Mouse (Mus musculus): ENCODE measurements around the gene Gnat2. TPM values are rescaled to one million over a fixed set of nuclear protein-coding genes. Genes with fewer than 3 reads are reported as not detected.

Gnat2 gene
- polyA plus RNA-seq, 1 experiment from 2014 or later, result 1.3 TPM

- Histone ChIP-seq H3K9me3 (replicated peaks; ENCODE audit: control insufficient read depth, low read length) (no peaks in the 10 kb centered on the region), H3K27me3 (ENCODE audit: control insufficient read depth, insufficient read depth, low read length) (no peaks in the 10 kb centered on the region), H3K4me1 (ENCODE audit: control insufficient read depth, insufficient read depth, low read length) (peaks cover 17% of the 10 kb centered on the region), H3K9ac (ENCODE audit: low read length) (no peak overlapping the region), H3K4me3 (replicated peaks; ENCODE audit: low read length) (no peak overlapping the region), H3K36me3 (ENCODE audit: control insufficient read depth, insufficient read depth, low read length) (0 out of 2 replicates have a peak, but pooled peaks cover 3% of the 10 kb centered on the region), H3K27ac (ENCODE audit: low read length) (no peak overlapping the region), H3K4me2 (ENCODE audit: low read depth, low read length) (no peak overlapping the region)
- no peak for ATAC-seq (ENCODE audit: insufficient read depth, low FRiP score)
- WGBS, result 82% methylated on average over 11 of the region's 11 CpGs
Measured at GRCm38 (mm10) chr3:108134701-108135100, 42.1 kb downstream of the Gnat2 start.

GRCm38 (mm10) chr3:108139113-108139512 is 46.5 kb downstream of the Gnat2 start:
- Histone ChIP-seq H3K4me1 (ENCODE audit: control insufficient read depth, insufficient read depth, low read length) (no peaks in the 10 kb centered on the region), H3K27me3 (ENCODE audit: control insufficient read depth, insufficient read depth, low read length) (no peaks in the 10 kb centered on the region), H3K4me3 (replicated peaks; ENCODE audit: low read length) (no peak overlapping the region), H3K4me2 (ENCODE audit: low read depth, low read length) (no peak overlapping the region), H3K27ac (ENCODE audit: low read length) (no peak overlapping the region), H3K36me3 (ENCODE audit: control insufficient read depth, insufficient read depth, low read length) (0 out of 2 replicates have a peak, but pooled peaks cover 3% of the 10 kb centered on the region), H3K9me3 (replicated peaks; ENCODE audit: control insufficient read depth, low read length) (no peaks in the 10 kb centered on the region), H3K9ac (ENCODE audit: low read length) (no peak overlapping the region)
- 63% methylated on average over 1 of the region's 1 CpGs for WGBS
- ATAC-seq (ENCODE audit: insufficient read depth, low FRiP score), result no peak

GRCm38 (mm10) chr3:108140786-108141185 is 48.2 kb downstream of the Gnat2 start:
- no peak overlapping the region for H3K4me3 ChIP-seq (replicated peaks; ENCODE audit: low read length)
- WGBS, result 79% methylated on average over 4 of the region's 4 CpGs

DNA sequence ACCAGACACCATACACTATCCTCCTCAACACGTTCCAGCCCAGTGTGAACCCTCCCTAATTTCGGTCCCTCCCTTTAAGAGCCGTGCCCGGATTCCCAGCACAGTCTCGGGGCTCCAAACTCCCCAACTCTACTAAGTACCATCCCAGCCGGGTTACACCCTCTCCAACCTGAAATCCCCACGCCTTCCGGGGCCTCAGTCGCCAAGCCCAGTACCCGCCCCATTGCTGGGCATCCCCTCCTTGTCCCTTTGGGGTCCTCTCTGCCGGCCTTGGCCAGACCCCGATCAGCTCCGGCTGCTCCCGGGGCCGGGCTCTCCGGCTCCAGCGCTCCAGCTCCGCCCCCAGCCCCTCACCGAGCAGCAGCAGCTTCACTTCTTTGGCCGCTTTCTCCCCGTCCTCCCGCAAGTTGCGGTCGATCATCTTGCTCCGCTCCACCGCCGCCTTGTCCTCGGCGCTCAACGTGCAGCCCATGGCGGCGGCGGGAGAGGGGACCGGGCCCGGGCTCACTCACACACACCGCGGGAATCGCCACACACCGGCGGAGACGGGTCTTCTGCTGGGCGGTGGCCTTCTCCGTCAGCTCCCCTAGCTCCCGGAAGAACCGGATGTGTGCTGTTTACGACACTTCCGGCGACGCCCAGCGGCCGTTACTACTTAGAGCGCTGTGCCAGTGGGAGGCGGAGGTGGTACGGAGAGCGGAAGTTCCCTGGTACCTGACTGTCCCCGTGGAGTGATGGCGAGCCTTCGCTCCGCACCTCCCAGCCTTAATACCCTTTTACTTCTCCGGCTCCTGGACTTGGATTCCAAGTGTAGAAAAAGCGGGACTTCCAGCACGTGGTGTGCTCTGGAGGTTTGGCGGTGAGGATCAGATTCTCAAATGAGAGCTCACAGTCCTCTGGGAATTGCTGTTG is 53.2 kb downstream of the Gnat2 start, which contains the start of gene Gnai3:
Gnai3 (minus strand) TSS at position 613 of the 912 bp plus-strand sequence.
- H3K4me1 ChIP-seq (ENCODE audit: control insufficient read depth, insufficient read depth, low read length), result peaks cover 12% of the 10 kb centered on the region
- H3K9me3 ChIP-seq (replicated peaks; ENCODE audit: control insufficient read depth, low read length), result no peaks in the 10 kb centered on the region
- under 1% methylated on average over 62 of the region's 63 CpGs for WGBS
- peak within 1 kb of the TSS; percentile 99 for H3K4me3 ChIP-seq (replicated peaks; ENCODE audit: low read length)
- peak within 1 kb of the TSS; percentile 88 for H3K4me2 ChIP-seq (ENCODE audit: low read depth, low read length)
- H3K9ac ChIP-seq (ENCODE audit: low read length), result peak within 1 kb of the TSS; percentile 95
- peak within 1 kb of the TSS; percentile 97 for H3K27ac ChIP-seq (ENCODE audit: low read length)
- H3K36me3 ChIP-seq (ENCODE audit: control insufficient read depth, insufficient read depth, low read length), result no peaks in the 10 kb centered on the region
- ATAC-seq (ENCODE audit: insufficient read depth, low FRiP score), result peak; percentile 94
- H3K27me3 ChIP-seq (ENCODE audit: control insufficient read depth, insufficient read depth, low read length), result no peaks in the 10 kb centered on the region

More at GRCm38 (mm10) chr3:108140786-108141185, 48.2 kb downstream of the Gnat2 start:
- no peaks in the 10 kb centered on the region for H3K9me3 ChIP-seq (replicated peaks; ENCODE audit: control insufficient read depth, low read length)
- H3K9ac ChIP-seq (ENCODE audit: low read length), result no peak overlapping the region
- H3K4me1 ChIP-seq (ENCODE audit: control insufficient read depth, insufficient read depth, low read length), result peaks cover 8% of the 10 kb centered on the region
- no peaks in the 10 kb centered on the region for H3K27me3 ChIP-seq (ENCODE audit: control insufficient read depth, insufficient read depth, low read length)
- H3K27ac ChIP-seq (ENCODE audit: low read length), result no peak overlapping the region
- no peak overlapping the region for H3K4me2 ChIP-seq (ENCODE audit: low read depth, low read length)
- 0 out of 2 replicates have a peak, but pooled peaks cover 3% of the 10 kb centered on the region for H3K36me3 ChIP-seq (ENCODE audit: control insufficient read depth, insufficient read depth, low read length)
- ATAC-seq (ENCODE audit: insufficient read depth, low FRiP score), result no peak

DNA sequence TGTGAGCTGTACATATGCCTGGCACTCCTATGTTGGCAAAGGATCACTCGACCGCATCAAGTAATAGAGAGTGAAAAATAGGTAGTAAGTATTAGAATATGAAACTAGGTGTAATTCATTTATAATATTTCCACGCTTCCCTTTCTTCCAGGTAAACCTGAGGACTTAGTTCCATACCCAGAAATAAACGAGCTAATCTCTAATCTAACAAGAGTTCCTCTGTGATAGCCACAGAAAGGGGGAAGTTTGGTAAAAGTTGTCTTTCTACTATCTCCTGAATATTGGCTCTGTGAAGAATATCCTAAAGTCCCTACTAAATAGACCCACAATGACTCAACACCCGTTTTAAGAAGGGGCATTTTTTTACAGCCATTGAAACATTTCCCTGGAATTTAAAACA is 54.1 kb downstream of the Gnat2 start:
- peak overlapping the region; percentile 97 for H3K27ac ChIP-seq (ENCODE audit: low read length)

DNA sequence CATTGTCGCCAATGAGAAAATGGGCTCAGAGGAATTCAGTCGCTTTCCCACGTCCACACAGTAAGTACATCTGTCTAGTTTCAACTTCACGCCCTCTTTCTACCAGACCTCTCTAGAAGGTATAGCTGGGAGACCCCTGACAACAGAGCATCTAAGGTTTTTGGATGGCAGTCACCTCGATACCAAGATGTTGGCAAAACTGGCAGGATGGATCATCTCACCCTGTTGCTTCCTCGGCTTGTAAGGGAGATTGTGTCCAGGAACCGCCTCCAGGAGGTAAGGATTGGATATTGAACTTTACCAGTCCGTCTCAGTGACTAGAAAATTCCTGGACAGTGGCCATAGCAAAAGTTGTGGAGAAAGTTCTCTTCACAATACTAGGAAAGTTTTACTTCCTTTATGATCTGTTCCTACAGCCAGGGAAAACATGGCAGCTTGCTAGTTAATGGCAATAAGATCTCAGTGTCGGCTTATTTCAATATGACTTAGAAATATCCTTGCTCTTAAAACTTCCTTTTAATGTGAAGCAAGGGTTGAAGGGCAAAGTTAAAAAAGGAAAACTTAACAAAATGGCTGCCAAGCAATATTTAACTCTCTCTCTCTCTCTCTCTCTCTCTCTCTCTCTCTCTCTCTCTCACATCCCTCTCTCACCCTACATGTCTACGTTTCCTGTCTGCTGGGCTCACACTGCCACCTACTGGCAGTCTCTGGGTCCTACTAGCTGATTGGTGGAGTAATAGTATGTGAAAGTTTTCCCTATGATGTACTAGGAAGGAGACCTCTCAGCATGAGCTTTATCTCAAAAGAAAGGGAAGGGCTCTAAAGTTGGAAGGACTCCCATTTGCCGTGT is 55.0 kb downstream of the Gnat2 start:
- no peaks in the 10 kb centered on the region for H3K27me3 ChIP-seq (ENCODE audit: control insufficient read depth, insufficient read depth, low read length)
- H3K27ac ChIP-seq (ENCODE audit: low read length), result no peak overlapping the region
- peak; percentile 57 for ATAC-seq (ENCODE audit: insufficient read depth, low FRiP score)
- H3K4me3 ChIP-seq (replicated peaks; ENCODE audit: low read length), result no peak overlapping the region
- 65% methylated on average over 11 of the region's 11 CpGs for WGBS
- H3K9ac ChIP-seq (ENCODE audit: low read length), result no peak overlapping the region
- no peaks in the 10 kb centered on the region for H3K36me3 ChIP-seq (ENCODE audit: control insufficient read depth, insufficient read depth, low read length)
- H3K4me1 ChIP-seq (ENCODE audit: control insufficient read depth, insufficient read depth, low read length), result peaks cover 12% of the 10 kb centered on the region
- peak overlapping the region; percentile 20; the same call in 1 of the 2 replicates for H3K4me2 ChIP-seq (ENCODE audit: low read depth, low read length)
- no peaks in the 10 kb centered on the region for H3K9me3 ChIP-seq (replicated peaks; ENCODE audit: control insufficient read depth, low read length)

More for the DNA sequence above, 54.1 kb downstream of the Gnat2 start:
- Histone ChIP-seq H3K27me3 (ENCODE audit: control insufficient read depth, insufficient read depth, low read length) (no peaks in the 10 kb centered on the region), H3K4me2 (ENCODE audit: low read depth, low read length) (peak overlapping the region; percentile 86), H3K9me3 (replicated peaks; ENCODE audit: control insufficient read depth, low read length) (no peaks in the 10 kb centered on the region), H3K9ac (ENCODE audit: low read length) (peak overlapping the region; percentile 95), H3K36me3 (ENCODE audit: control insufficient read depth, insufficient read depth, low read length) (no peaks in the 10 kb centered on the region), H3K4me3 (replicated peaks; ENCODE audit: low read length) (peak overlapping the region; percentile 99), H3K4me1 (ENCODE audit: control insufficient read depth, insufficient read depth, low read length) (peaks cover 12% of the 10 kb centered on the region)
- no peak for ATAC-seq (ENCODE audit: insufficient read depth, low FRiP score)
- WGBS, result 51% methylated on average over 5 of the region's 5 CpGs

Other genes starting within 250 kb of the Gnat2 start
- gene Eps8l3, start 215.6 kb upstream of the Gnat2 start, polyA plus RNA-seq (2015; fragmentation: Nextera tagmentation; extraction: Ambion mirVana), result 33.0 and 35.9 TPM in 2 replicates
- 131 and 144 TPM in 2 replicates for gene Gstm5, start 197.0 kb upstream of the Gnat2 start, polyA plus RNA-seq (2015; fragmentation: Nextera tagmentation; extraction: Ambion mirVana)
- gene Gstm7, start 161.0 kb upstream of the Gnat2 start, polyA plus RNA-seq (2015; fragmentation: Nextera tagmentation; extraction: Ambion mirVana), result 24.7 and 24.8 TPM in 2 replicates
- 10.4 and 11.2 TPM in 2 replicates for gene Gstm6, start 149.0 kb upstream of the Gnat2 start, polyA plus RNA-seq (2015; fragmentation: Nextera tagmentation; extraction: Ambion mirVana)
- gene Gstm3, start 123.5 kb upstream of the Gnat2 start, polyA plus RNA-seq (2015; fragmentation: Nextera tagmentation; extraction: Ambion mirVana), result 63.5 and 80.8 TPM in 2 replicates
- 196 and 225 TPM in 2 replicates for gene Gstm2, start 106.3 kb upstream of the Gnat2 start, polyA plus RNA-seq (2015; fragmentation: Nextera tagmentation; extraction: Ambion mirVana)
- gene Gstm1, start 74.8 kb upstream of the Gnat2 start, polyA plus RNA-seq (2015; fragmentation: Nextera tagmentation; extraction: Ambion mirVana), result 513 and 679 TPM in 2 replicates
- 26.5 and 29.6 TPM in 2 replicates for gene Gstm4, start 47.9 kb upstream of the Gnat2 start, polyA plus RNA-seq (2015; fragmentation: Nextera tagmentation; extraction: Ambion mirVana)
- gene Ampd2, start 6.1 kb upstream of the Gnat2 start, polyA plus RNA-seq (2015; fragmentation: Nextera tagmentation; extraction: Ambion mirVana), result 49.8 and 51.9 TPM in 2 replicates
- 177 and 182 TPM in 2 replicates for gene Gnai3, start 53.4 kb downstream of the Gnat2 start, polyA plus RNA-seq (2015; fragmentation: Nextera tagmentation; extraction: Ambion mirVana)
- gene Gpr61, start 62.1 kb downstream of the Gnat2 start, polyA plus RNA-seq (2015; fragmentation: Nextera tagmentation; extraction: Ambion mirVana), result 0.15 and 0.20 TPM in 2 replicates
- gene Amigo1, start 93.5 kb downstream of the Gnat2 start, polyA plus RNA-seq (2015; fragmentation: Nextera tagmentation; extraction: Ambion mirVana), result 2.4 and 3.1 TPM in 2 replicates
- gene Cyb561d1, start 108.4 kb downstream of the Gnat2 start, polyA plus RNA-seq (2015; fragmentation: Nextera tagmentation; extraction: Ambion mirVana), result 4.3 and 4.4 TPM in 2 replicates
- 11.5 and 12.5 TPM in 2 replicates for gene Atxn7l2, start 118.1 kb downstream of the Gnat2 start, polyA plus RNA-seq (2015; fragmentation: Nextera tagmentation; extraction: Ambion mirVana)
- gene Sypl2, start 133.9 kb downstream of the Gnat2 start, polyA plus RNA-seq (2015; fragmentation: Nextera tagmentation; extraction: Ambion mirVana), result 0.15 and 3.4 TPM in 2 replicates
- gene Psma5, start 164.1 kb downstream of the Gnat2 start, polyA plus RNA-seq (2015; fragmentation: Nextera tagmentation; extraction: Ambion mirVana), result 230 TPM in 2 replicates
- gene Sort1, start 191.3 kb downstream of the Gnat2 start, polyA plus RNA-seq (2015; fragmentation: Nextera tagmentation; extraction: Ambion mirVana), result 7.4 and 8.6 TPM in 2 replicates

All from stomach, embryonic 16.5 days (tissue).